Mouse (Mus musculus): ENCODE data around the gene Med25. TPM values are rescaled to one million over a fixed set of nuclear protein-coding genes. Genes with fewer than 3 reads are reported as not detected.

The Med25 gene
- total RNA-seq, 2 experiments from 2014 or later = 48.0 to 49.7 TPM

GRCm38 (mm10) chr7:44832763-44833162 lies 59.7 kb downstream of the Med25 start:
- no peak for DNase-seq
- intact Hi-C loops (cut with DNase I; ENCODE audit: low total_unique reads) = no loop called here

GRCm38 (mm10) chr7:44828706-44829105 lies 63.8 kb downstream of the Med25 start:
- DNase-seq = no peak
- intact Hi-C loops (cut with DNase I; ENCODE audit: low total_unique reads) = no loop called here

GRCm38 (mm10) chr7:44826771-44827170 lies 65.7 kb downstream of the Med25 start:
- intact Hi-C loops (cut with DNase I; ENCODE audit: low total_unique reads) = no loop called here
- no peak for DNase-seq

Small RNAs within 50 kb of the gene (microRNA-seq; reads per million reads assigned to microRNA genes)
- 0 reads per million in 2 experiments for gene Mir707

Other genes starting within 250 kb of the Med25 start
- gene Myh14, start 221.9 kb downstream of the Med25 start, total RNA-seq (2021) = 10 to 100 TPM; 20.6 to 24.4 TPM
- not detected for gene Izumo2, start 184.0 kb downstream of the Med25 start, total RNA-seq (2021)
- gene Vrk3, start 144.3 kb downstream of the Med25 start, total RNA-seq (2021) = 10 to 100 TPM; 14.5 to 16.2 TPM
- gene Zfp473, start 141.7 kb downstream of the Med25 start, total RNA-seq (2021) = under 1 TPM in 1 of 2 experiments, not detected in 1; 0.16 TPM
- 10 to 100 TPM; 21.2 to 28.1 TPM for gene Nup62, start 76.6 kb downstream of the Med25 start, total RNA-seq (2021)
- gene Il4i1, start 76.3 kb downstream of the Med25 start, total RNA-seq (2021) = 1 to 10 TPM; 2.3 to 2.6 TPM
- 10 to 100 TPM; 54.5 to 62.2 TPM for gene Atf5, start 76.1 kb downstream of the Med25 start, total RNA-seq (2021)
- gene Akt1s1, start 43.7 kb downstream of the Med25 start, total RNA-seq (2021) = 10 to 100 TPM; 85.9 to 86.7 TPM
- gene Tbc1d17, start 43.6 kb downstream of the Med25 start, total RNA-seq (2021) = 10 to 100 TPM; 28.2 to 38.9 TPM
- gene Pnkp, start 35.6 kb downstream of the Med25 start, total RNA-seq (2021) = 10 to 100 TPM; 15.1 to 16.6 TPM
- 100 to 1,000 TPM; 161 to 167 TPM for gene Ptov1, start 22.9 kb downstream of the Med25 start, total RNA-seq (2021)
- gene Fuz, start 3.4 kb upstream of the Med25 start, total RNA-seq (2021) = 10 to 100 TPM; 18.8 to 23.4 TPM
- 10 to 100 TPM; 55.4 to 60.8 TPM for gene Ap2a1, start 36.8 kb upstream of the Med25 start, total RNA-seq (2021)
- gene Tsks, start 50.5 kb upstream of the Med25 start, total RNA-seq (2021) = not detected
- 1 to 10 TPM; 2.3 to 2.7 TPM for gene Cpt1c, start 82.1 kb upstream of the Med25 start, total RNA-seq (2021)
- gene Prmt1, start 93.9 kb upstream of the Med25 start, total RNA-seq (2021) = 100 to 1,000 TPM; 144 to 227 TPM
- 10 to 100 TPM; 20.0 to 22.2 TPM for gene Irf3, start 104.9 kb upstream of the Med25 start, total RNA-seq (2021)
- gene Bcl2l12, start 106.0 kb upstream of the Med25 start, total RNA-seq (2021) = 10 to 100 TPM in 1 of 2 experiments, 1 to 10 TPM in 1; 10.0 to 10.6 TPM
- gene Scaf1, start 123.7 kb upstream of the Med25 start, total RNA-seq (2021) = 10 to 100 TPM; 35.6 to 40.1 TPM
- gene Rras, start 125.2 kb upstream of the Med25 start, total RNA-seq (2021) = 10 to 100 TPM; 43.1 to 53.1 TPM
- 10 to 100 TPM; 17.9 to 29.6 TPM for gene Prr12, start 160.2 kb upstream of the Med25 start, total RNA-seq (2021)
- gene Nosip, start 169.7 kb upstream of the Med25 start, total RNA-seq (2021) = 10 to 100 TPM; 34.3 to 35.2 TPM
- gene Prrg2, start 170.0 kb upstream of the Med25 start, total RNA-seq (2021) = 1 to 10 TPM; 7.2 to 7.6 TPM
- 10 to 100 TPM; 57.2 to 80.5 TPM for gene Rcn3, start 199.5 kb upstream of the Med25 start, total RNA-seq (2021)
- gene Fcgrt, start 211.1 kb upstream of the Med25 start, total RNA-seq (2021) = 10 to 100 TPM; 62.5 to 64.4 TPM
- 100 to 1,000 TPM; 599 to 696 TPM for gene Rps11, start 231.7 kb upstream of the Med25 start, total RNA-seq (2021)
- 100 to 1,000 TPM; 742 to 866 TPM for gene Rpl13a, start 236.0 kb upstream of the Med25 start, total RNA-seq (2021)
- gene Gm45713, start 243.5 kb upstream of the Med25 start, total RNA-seq (2021) = not detected
- gene Flt3l, start 243.7 kb upstream of the Med25 start, total RNA-seq (2021) = 1 to 10 TPM; 1.9 to 2.5 TPM